Mouse (Mus musculus): ENCODE results near the gene Reg4. TPM values are rescaled to one million over a fixed set of nuclear protein-coding genes. Genes with fewer than 3 reads are reported as not detected.

Reg4 gene
- polyA plus RNA-seq, 1 experiment = not detected

- no peak for TF ChIP-seq MYOD1 (IDR thresholded peaks at IDR 0.05; ENCODE audit: control insufficient read depth, insufficient read length, low read depth)
- no peaks in the 10 kb centered on the region for H3K79me3 ChIP-seq (ENCODE audit: low read depth)
Observed at GRCm38 (mm10) chr3:98199747-98200146, 22.2 kb upstream of the Reg4 start.

GRCm38 (mm10) chr3:98203282-98203681 lies 18.7 kb upstream of the Reg4 start:
- H3K36me3 ChIP-seq (ENCODE audit: control insufficient read depth, insufficient read depth) = no peaks in the 10 kb centered on the region
- H3K27me3 ChIP-seq (ENCODE audit: control insufficient read depth, insufficient read depth, insufficient read length) = peaks cover 10% of the 10 kb centered on the region
- H3K4me3 ChIP-seq (ENCODE audit: insufficient read depth, poor library complexity, severe bottlenecking) = no peak overlapping the region
- no peaks in the 10 kb centered on the region for H3K79me2 ChIP-seq (ENCODE audit: control insufficient read depth, insufficient read depth)
- no peak overlapping the region for H3ac ChIP-seq (ENCODE audit: control insufficient read depth, insufficient read length, low read depth)
- TF ChIP-seq MAX (IDR thresholded peaks at IDR 0.05) = no peak
- no peak for TF ChIP-seq FOSL1 (IDR thresholded peaks at IDR 0.05; ENCODE audit: insufficient read depth, low read length, poor library complexity, severe bottlenecking)
- no peak for TF ChIP-seq CTCF (IDR thresholded peaks at IDR 0.05; ENCODE audit: control insufficient read depth, insufficient read depth, insufficient read length)
- no peak for TF ChIP-seq USF1 (IDR thresholded peaks at IDR 0.05; ENCODE audit: low read depth)
- no peak for TF ChIP-seq CEBPB (IDR thresholded peaks at IDR 0.05; ENCODE audit: low read depth)
- no peak for TF ChIP-seq MYOG (IDR thresholded peaks at IDR 0.05; ENCODE audit: control insufficient read depth, extremely low read depth, insufficient read length)
- no peak for TF ChIP-seq MYOD1 (IDR thresholded peaks at IDR 0.05; ENCODE audit: control insufficient read depth, insufficient read length, low read depth)
- no peaks in the 10 kb centered on the region for H3K79me3 ChIP-seq (ENCODE audit: low read depth)

More at GRCm38 (mm10) chr3:98199747-98200146, 22.2 kb upstream of the Reg4 start:
- Histone ChIP-seq H3K36me3 (ENCODE audit: control insufficient read depth, insufficient read depth) (no peaks in the 10 kb centered on the region), H3ac (ENCODE audit: control insufficient read depth, insufficient read length, low read depth) (no peak overlapping the region), H3K27me3 (ENCODE audit: control insufficient read depth, insufficient read depth, insufficient read length) (peaks cover 10% of the 10 kb centered on the region), H3K79me2 (ENCODE audit: control insufficient read depth, insufficient read depth) (no peaks in the 10 kb centered on the region), H3K4me3 (ENCODE audit: insufficient read depth, poor library complexity, severe bottlenecking) (no peak overlapping the region)

GRCm38 (mm10) chr3:98206977-98207376 lies 15.0 kb upstream of the Reg4 start:
- Histone ChIP-seq H3K36me3 (ENCODE audit: control insufficient read depth, insufficient read depth) (no peaks in the 10 kb centered on the region), H3K79me2 (ENCODE audit: control insufficient read depth, insufficient read depth) (no peaks in the 10 kb centered on the region), H3ac (ENCODE audit: control insufficient read depth, insufficient read length, low read depth) (no peak overlapping the region), H3K27me3 (ENCODE audit: control insufficient read depth, insufficient read depth, insufficient read length) (peaks cover 4% of the 10 kb centered on the region), H3K4me3 (ENCODE audit: insufficient read depth, poor library complexity, severe bottlenecking) (no peak overlapping the region), H3K79me3 (ENCODE audit: low read depth) (no peaks in the 10 kb centered on the region)
- TF ChIP-seq MAX (IDR thresholded peaks at IDR 0.05) = no peak
- TF ChIP-seq CEBPB (IDR thresholded peaks at IDR 0.05; ENCODE audit: low read depth) = no peak
- no peak for TF ChIP-seq FOSL1 (IDR thresholded peaks at IDR 0.05; ENCODE audit: insufficient read depth, low read length, poor library complexity, severe bottlenecking)

- Histone ChIP-seq H3K36me3 (ENCODE audit: control insufficient read depth, insufficient read depth) (no peaks in the 10 kb centered on the region), H3K4me3 (ENCODE audit: insufficient read depth, poor library complexity, severe bottlenecking) (no peak overlapping the region), H3K27me3 (ENCODE audit: control insufficient read depth, insufficient read depth, insufficient read length) (peaks cover 4% of the 10 kb centered on the region), H3K79me2 (ENCODE audit: control insufficient read depth, insufficient read depth) (no peaks in the 10 kb centered on the region), H3K79me3 (ENCODE audit: low read depth) (no peaks in the 10 kb centered on the region), H3ac (ENCODE audit: control insufficient read depth, insufficient read length, low read depth) (no peak overlapping the region)
- no peak for TF ChIP-seq CTCF (IDR thresholded peaks at IDR 0.05; ENCODE audit: control insufficient read depth, insufficient read depth, insufficient read length)
- no peak for TF ChIP-seq CEBPB (IDR thresholded peaks at IDR 0.05; ENCODE audit: low read depth)
- TF ChIP-seq MAX (IDR thresholded peaks at IDR 0.05) = no peak
- no peak for TF ChIP-seq MYOG (IDR thresholded peaks at IDR 0.05; ENCODE audit: control insufficient read depth, extremely low read depth, insufficient read length)
- TF ChIP-seq MYOD1 (IDR thresholded peaks at IDR 0.05; ENCODE audit: control insufficient read depth, insufficient read length, low read depth) = no peak
- TF ChIP-seq USF1 (IDR thresholded peaks at IDR 0.05; ENCODE audit: low read depth) = no peak
- TF ChIP-seq FOSL1 (IDR thresholded peaks at IDR 0.05; ENCODE audit: insufficient read depth, low read length, poor library complexity, severe bottlenecking) = no peak
Observed at GRCm38 (mm10) chr3:98209161-98209560, 12.8 kb upstream of the Reg4 start.

GRCm38 (mm10) chr3:98210860-98211259 lies 11.1 kb upstream of the Reg4 start:
- H3K4me3 ChIP-seq (ENCODE audit: insufficient read depth, poor library complexity, severe bottlenecking) = no peak overlapping the region
- no peaks in the 10 kb centered on the region for H3K27me3 ChIP-seq (ENCODE audit: control insufficient read depth, insufficient read depth, insufficient read length)
- TF ChIP-seq USF1 (IDR thresholded peaks at IDR 0.05; ENCODE audit: low read depth) = no peak
- TF ChIP-seq CTCF (IDR thresholded peaks at IDR 0.05; ENCODE audit: control insufficient read depth, insufficient read depth, insufficient read length) = no peak
- no peak for TF ChIP-seq FOSL1 (IDR thresholded peaks at IDR 0.05; ENCODE audit: insufficient read depth, low read length, poor library complexity, severe bottlenecking)
- no peak for TF ChIP-seq MYOG (IDR thresholded peaks at IDR 0.05; ENCODE audit: control insufficient read depth, extremely low read depth, insufficient read length)
- no peak for TF ChIP-seq MAX (IDR thresholded peaks at IDR 0.05)
- TF ChIP-seq MYOD1 (IDR thresholded peaks at IDR 0.05; ENCODE audit: control insufficient read depth, insufficient read length, low read depth) = no peak
- TF ChIP-seq CEBPB (IDR thresholded peaks at IDR 0.05; ENCODE audit: low read depth) = no peak
- no peak overlapping the region for H3ac ChIP-seq (ENCODE audit: control insufficient read depth, insufficient read length, low read depth)
- no peaks in the 10 kb centered on the region for H3K79me2 ChIP-seq (ENCODE audit: control insufficient read depth, insufficient read depth)
- H3K79me3 ChIP-seq (ENCODE audit: low read depth) = no peaks in the 10 kb centered on the region
- no peaks in the 10 kb centered on the region for H3K36me3 ChIP-seq (ENCODE audit: control insufficient read depth, insufficient read depth)

GRCm38 (mm10) chr3:98211301-98212081 lies 10.5 kb upstream of the Reg4 start:
- Histone ChIP-seq H3ac (ENCODE audit: control insufficient read depth, insufficient read length, low read depth) (no peak overlapping the region), H3K36me3 (ENCODE audit: control insufficient read depth, insufficient read depth) (no peaks in the 10 kb centered on the region), H3K27me3 (ENCODE audit: control insufficient read depth, insufficient read depth, insufficient read length) (no peaks in the 10 kb centered on the region)

More at GRCm38 (mm10) chr3:98211301-98212081, 10.5 kb upstream of the Reg4 start:
- Histone ChIP-seq H3K79me2 (ENCODE audit: control insufficient read depth, insufficient read depth) (no peaks in the 10 kb centered on the region), H3K79me3 (ENCODE audit: low read depth) (no peaks in the 10 kb centered on the region), H3K4me3 (ENCODE audit: insufficient read depth, poor library complexity, severe bottlenecking) (no peak overlapping the region)
- TF ChIP-seq FOSL1 (IDR thresholded peaks at IDR 0.05; ENCODE audit: insufficient read depth, low read length, poor library complexity, severe bottlenecking) = no peak
- no peak for TF ChIP-seq CEBPB (IDR thresholded peaks at IDR 0.05; ENCODE audit: low read depth)
- TF ChIP-seq MYOD1 (IDR thresholded peaks at IDR 0.05; ENCODE audit: control insufficient read depth, insufficient read length, low read depth) = no peak
- TF ChIP-seq MAX (IDR thresholded peaks at IDR 0.05) = no peak
- no peak for TF ChIP-seq USF1 (IDR thresholded peaks at IDR 0.05; ENCODE audit: low read depth)
- TF ChIP-seq MYOG (IDR thresholded peaks at IDR 0.05; ENCODE audit: control insufficient read depth, extremely low read depth, insufficient read length) = no peak
- TF ChIP-seq CTCF (IDR thresholded peaks at IDR 0.05; ENCODE audit: control insufficient read depth, insufficient read depth, insufficient read length) = no peak
